Mouse (Mus musculus): Measurements from ENCODE around the gene Cdc26.

Cdc26 gene

GRCm38 (mm10) chr4:62408601-62409282 lies at the start of gene Cdc26, which contains the start of gene Prpf4:
TSS of gene Cdc26 (minus strand) at chr4:62408642.
TSS of gene Prpf4 (plus strand) at chr4:62408797.
- DNase-seq (ENCODE audit: low spot score in 2 of 2): peak; percentile 85 to 95

GRCm38 (mm10) chr4:62454995-62455394 lies 46.6 kb upstream of the Cdc26 start:
- DNase-seq (ENCODE audit: low spot score in 2 of 2): peak in 1 of 2 experiments; percentile 40

GRCm38 (mm10) chr4:62440986-62441385 lies 32.5 kb upstream of the Cdc26 start:
- DNase-seq (ENCODE audit: low spot score in 2 of 2): no peak

DNA sequence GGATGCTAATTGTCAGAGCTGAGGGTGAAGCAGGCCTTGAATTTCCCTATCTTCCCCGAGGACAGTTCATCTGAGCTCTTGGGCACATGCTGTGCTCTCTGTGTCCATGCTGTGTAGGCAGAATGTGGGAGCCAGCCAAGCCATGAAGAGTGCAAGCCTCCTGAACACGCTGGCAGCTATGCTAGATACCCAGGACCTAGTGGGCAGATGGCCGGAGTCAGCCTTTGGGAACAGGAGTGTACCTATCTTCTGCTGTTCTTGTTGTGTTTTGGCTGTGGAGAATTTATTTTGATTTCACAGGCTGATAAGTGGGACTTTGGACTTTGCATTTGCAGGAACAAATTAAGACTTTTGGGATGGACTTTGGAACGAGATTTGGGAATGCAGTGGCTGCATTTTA lies 32.1 kb upstream of the Cdc26 start:
- DNase-seq (ENCODE audit: low spot score in 2 of 2): no peak

DNA sequence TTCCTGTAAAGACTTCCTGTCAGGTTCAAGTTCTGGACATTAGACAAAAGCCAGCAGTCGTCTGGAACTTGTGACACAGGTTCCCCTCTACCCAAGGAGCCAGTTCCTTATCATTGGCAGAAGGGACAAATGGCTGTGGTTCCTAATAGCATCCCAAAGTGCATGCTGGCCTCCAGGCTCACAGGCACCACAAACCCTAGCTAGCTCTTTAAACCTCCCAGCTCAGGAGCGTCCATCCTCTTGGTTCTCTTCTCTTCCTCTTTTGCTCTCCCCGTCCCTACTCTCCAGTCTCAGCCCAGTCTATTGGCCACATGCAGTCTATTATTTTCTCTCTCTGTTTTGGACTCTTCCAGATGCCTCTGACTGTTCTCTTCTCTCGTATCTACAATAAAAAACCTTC lies 31.4 kb upstream of the Cdc26 start:
- no peak for DNase-seq (ENCODE audit: low spot score in 2 of 2)

GRCm38 (mm10) chr4:62437871-62438270 lies 29.4 kb upstream of the Cdc26 start:
- DNase-seq (ENCODE audit: low spot score in 2 of 2): no peak

- DNase-seq (ENCODE audit: low spot score in 2 of 2): no peak
These were observed 28.9 kb upstream of the Cdc26 start for GRCm38 (mm10) chr4:62437256-62437778.

- DNase-seq (ENCODE audit: low spot score in 2 of 2): no peak
These were observed 26.6 kb upstream of the Cdc26 start, which contains the start of gene Rnf183 for GRCm38 (mm10) chr4:62435081-62435480. TSS of gene Rnf183 (minus strand) at chr4:62435252.

GRCm38 (mm10) chr4:62433939-62434870 lies 25.8 kb upstream of the Cdc26 start:
- no peak for DNase-seq (ENCODE audit: low spot score in 2 of 2)

DNA sequence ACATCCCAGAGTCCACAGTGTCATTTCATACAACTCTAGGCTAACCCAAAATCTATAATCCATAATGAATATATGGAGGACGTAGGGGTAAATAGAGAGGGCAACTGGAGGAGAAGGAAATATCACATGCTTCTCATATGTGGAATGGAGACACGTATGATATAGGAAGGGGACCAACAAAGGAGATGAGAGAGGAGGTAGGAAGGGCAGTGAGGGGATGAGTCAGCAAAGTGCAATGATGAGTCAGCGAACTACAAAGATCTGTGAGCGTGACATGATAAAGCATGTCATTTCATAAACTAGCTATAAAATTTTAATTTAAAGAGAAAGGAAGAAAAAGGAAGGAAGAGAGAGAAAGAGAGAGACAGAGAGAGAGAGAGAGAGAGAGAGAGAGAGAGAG lies 23.1 kb upstream of the Cdc26 start:
- DNase-seq (ENCODE audit: low spot score in 2 of 2): no peak

DNA sequence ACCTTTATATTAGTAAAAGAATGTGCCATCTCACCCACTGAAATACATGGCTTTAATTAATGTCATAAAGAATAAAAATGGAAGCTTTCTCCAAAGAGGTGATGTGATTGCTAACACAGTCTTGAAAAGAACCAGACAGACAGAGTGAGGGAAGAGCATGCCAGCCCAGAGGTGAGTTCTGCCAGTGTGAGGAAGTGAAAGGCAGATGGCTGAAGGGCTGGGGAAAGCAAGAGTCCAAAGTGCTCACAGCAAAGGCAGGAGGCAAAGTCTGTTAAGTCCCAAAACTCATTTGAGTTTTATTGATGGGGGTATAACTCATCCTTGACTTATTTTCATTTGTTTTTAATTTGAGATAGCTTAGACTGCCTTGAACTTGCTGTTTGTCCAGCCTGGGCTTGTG lies 22.2 kb upstream of the Cdc26 start:
- DNase-seq (ENCODE audit: low spot score in 2 of 2): no peak

DNA sequence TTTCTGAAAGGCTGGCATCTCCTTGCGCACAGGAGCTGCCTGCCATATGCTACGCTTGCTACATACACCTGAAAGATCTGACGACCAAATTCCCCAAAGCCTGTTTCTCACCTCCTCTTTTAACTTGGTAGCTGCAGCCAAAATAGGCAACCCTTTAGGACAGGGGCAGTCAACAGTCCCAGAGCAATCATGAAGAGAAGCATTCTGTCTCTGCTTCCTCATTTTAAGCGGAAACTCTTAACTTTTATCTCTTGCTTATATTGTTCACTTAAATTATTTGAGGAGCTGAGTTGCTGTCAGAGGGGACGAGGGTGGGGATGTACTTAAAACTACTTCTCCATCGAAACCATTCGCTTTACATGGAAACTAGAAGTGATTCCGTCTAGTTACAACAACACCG lies 21.2 kb upstream of the Cdc26 start:
- no peak for DNase-seq (ENCODE audit: low spot score in 2 of 2)

DNA sequence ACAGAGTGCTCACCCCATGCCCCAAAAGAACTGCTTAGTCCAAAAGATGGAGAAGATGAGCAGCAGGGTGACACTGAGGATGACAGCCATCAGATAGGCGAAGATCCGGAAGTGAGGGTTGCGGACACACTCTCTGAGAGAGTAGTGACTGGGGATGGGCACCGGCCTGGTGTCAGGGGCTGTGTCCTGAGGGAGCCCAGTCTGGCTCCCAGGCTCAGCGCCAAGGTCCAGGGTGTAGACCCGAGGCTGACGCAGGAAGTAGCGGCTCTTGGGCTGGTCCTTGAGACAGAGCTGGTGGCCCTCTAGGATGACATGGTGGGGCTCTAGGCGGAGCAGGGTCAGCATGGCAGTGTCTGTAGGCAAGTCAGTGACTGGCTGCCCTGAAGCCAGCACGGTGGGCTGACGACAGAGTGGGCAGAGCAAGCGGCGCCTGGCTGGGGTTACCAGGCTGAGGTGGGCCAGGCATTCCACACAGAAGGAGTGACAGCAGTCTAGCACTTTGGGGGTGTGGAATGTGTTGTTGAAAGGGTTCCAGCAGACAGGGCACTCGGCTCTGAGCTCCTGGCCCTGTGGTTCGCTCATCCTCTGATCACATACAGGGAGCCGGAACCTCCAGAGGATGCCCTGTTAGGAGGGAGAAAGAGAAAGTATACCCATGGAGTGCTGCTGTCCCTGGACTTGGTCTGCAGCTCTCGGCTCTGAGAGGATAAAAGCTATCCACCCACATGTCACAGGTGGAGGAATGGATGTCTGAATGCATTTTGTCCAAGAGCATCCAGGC lies 19.7 kb upstream of the Cdc26 start:
- DNase-seq (ENCODE audit: low spot score in 2 of 2): no peak

DNA sequence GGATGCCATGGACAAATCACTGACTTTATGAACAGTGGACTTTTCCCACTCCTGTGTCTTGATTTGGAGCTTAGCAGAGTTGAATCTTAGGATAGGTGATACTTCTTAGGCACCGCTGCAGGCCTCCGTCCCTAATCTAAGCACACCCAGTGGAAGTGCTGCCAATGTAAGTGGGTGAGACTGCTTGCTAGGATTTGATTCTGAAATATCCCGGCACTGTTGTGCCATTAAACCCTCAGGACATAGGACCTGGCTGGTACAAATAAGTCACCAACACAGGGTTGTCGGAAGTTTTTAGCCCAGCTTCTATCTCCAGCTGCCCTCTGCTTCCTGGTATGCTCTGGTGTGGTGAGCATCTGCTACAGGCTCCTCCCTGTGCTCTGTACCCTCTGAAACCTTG lies 17.4 kb upstream of the Cdc26 start:
- no peak for DNase-seq (ENCODE audit: low spot score in 2 of 2)

- DNase-seq (ENCODE audit: low spot score in 2 of 2): no peak
These were observed 10.6 kb upstream of the Cdc26 start for GRCm38 (mm10) chr4:62419091-62419490.

DNA sequence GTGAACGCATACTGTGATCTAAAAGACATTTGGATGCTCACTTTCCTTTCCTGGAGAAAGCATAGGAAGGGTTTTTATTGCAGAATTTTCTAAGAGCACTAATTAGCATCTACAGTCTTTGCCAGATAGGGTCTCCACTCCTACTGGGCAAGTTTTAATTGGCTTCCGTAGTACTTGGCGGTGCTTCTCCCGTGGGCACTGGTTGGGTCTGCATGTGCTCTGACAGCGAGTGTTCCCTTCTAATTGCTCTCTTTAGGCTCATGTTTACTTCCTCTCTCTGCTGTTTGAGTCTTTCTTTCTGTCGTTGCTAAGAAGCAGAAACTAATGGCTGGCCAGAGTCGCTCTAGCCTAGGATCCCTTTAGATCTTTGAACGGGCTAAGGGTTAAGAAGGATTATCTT lies 10.0 kb upstream of the Cdc26 start:
- DNase-seq (ENCODE audit: low spot score in 2 of 2): no peak

DNA sequence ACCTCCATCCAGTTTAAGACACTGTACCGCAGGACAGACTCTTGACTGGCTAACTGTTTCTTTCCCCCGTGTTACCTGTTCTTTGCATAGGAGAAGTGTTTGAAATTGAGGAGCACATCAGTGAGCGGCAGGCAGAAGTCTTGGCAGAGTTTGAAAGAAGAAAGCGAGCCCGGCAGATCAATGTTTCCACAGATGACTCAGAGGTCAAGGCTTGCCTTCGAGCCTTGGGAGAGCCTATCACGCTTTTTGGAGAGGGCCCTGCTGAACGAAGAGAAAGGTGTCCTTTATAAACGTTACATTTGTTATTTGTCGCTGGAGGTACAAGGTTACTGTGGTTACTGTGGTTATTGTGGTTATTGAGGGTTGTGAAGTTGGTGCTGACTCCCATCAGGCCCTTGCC lies 3.2 kb upstream of the Cdc26 start:
- no peak for DNase-seq (ENCODE audit: low spot score in 2 of 2)

DNA sequence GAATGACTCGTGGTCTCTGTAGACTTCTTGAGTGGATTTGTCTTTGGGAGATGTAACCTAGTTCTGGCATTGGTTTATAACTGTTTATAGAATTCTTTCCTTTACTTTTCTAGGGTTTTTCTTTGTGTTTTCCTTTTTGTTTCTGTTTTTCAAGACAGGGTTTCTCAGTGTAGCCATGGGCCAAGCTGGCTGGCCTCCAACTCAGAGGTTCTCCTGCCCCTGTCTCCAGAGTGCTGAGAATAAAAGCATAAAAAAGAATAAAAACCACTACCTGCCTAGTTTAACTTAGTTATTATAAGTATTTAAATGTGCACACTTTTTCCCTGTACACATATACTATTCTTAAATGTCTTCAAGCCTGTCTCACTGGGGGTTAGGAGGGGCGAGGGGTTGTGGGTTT lies 1.9 kb upstream of the Cdc26 start:
- DNase-seq (ENCODE audit: low spot score in 2 of 2): no peak

GRCm38 (mm10) chr4:62409615-62410014 lies 1.2 kb upstream of the Cdc26 start:
- DNase-seq (ENCODE audit: low spot score in 2 of 2): no peak

GRCm38 (mm10) chr4:62407730-62408582 lies 486 bp downstream of the Cdc26 start:
- peak in 1 of 2 experiments; percentile 37 for DNase-seq (ENCODE audit: low spot score in 2 of 2)

DNA sequence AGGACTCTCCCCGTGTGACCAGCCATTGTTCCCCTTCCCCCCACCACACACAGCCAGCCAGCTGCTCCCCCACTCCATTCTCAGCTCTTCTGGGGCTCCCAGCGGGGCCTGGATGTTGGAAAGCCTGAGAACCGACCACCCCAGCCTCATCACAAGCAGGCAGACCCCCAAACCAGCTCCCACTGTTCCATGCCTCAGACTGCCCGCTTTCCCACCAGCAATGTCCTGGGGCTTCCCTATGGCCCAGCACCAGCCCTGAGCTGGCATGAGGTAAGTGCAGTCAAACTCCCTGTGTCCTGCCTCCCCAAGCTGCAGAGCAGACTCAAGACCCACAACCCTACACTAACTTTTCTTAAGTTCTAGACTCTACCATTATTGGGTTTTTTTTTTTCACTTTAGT lies 2.3 kb downstream of the Cdc26 start:
- no peak for DNase-seq (ENCODE audit: low spot score in 2 of 2)
